Mouse (Mus musculus) spleen, adult 12 weeks (tissue): ENCODE measurements around the gene Gm4131.

Experiments used
- DNase-seq: peaks from one replicate; pipeline ENCODE4 v3.0.0; 2022; ENCODE audit warnings: low spot score

Gm4131 gene

GRCm38 (mm10) chr14:62550121-62550520 is 16.6 kb downstream of the Gm4131 start:
- DNase-seq: no peak

- no peak for DNase-seq
Measured at GRCm38 (mm10) chr14:62546746-62547145, 20.0 kb downstream of the Gm4131 start.

- DNase-seq: no peak
Measured at GRCm38 (mm10) chr14:62546296-62546695, 20.4 kb downstream of the Gm4131 start.

- no peak for DNase-seq
Measured at GRCm38 (mm10) chr14:62541751-62542150, 25.0 kb downstream of the Gm4131 start.

- DNase-seq: no peak
Measured at GRCm38 (mm10) chr14:62539834-62540233, 26.9 kb downstream of the Gm4131 start.

- no peak for DNase-seq
Measured at GRCm38 (mm10) chr14:62536988-62537387, 29.7 kb downstream of the Gm4131 start.

- DNase-seq: no peak
Measured at GRCm38 (mm10) chr14:62536127-62536526, 30.6 kb downstream of the Gm4131 start.

- no peak for DNase-seq
Measured at GRCm38 (mm10) chr14:62530951-62531350, 35.8 kb downstream of the Gm4131 start.

GRCm38 (mm10) chr14:62512845-62513244 is 53.9 kb downstream of the Gm4131 start:
- no peak for DNase-seq

- no peak for DNase-seq
Measured at GRCm38 (mm10) chr14:62509350-62509749, 57.4 kb downstream of the Gm4131 start.

- no peak for DNase-seq
Measured at GRCm38 (mm10) chr14:62506261-62506660, 60.5 kb downstream of the Gm4131 start.

- no peak for DNase-seq
Measured at GRCm38 (mm10) chr14:62497391-62497790, 69.3 kb downstream of the Gm4131 start.

GRCm38 (mm10) chr14:62496501-62496900 is 70.2 kb downstream of the Gm4131 start:
- no peak for DNase-seq

- DNase-seq: no peak
Measured at GRCm38 (mm10) chr14:62493456-62493855, 73.3 kb downstream of the Gm4131 start.

GRCm38 (mm10) chr14:62492196-62492850 is 74.4 kb downstream of the Gm4131 start:
- DNase-seq: no peak

GRCm38 (mm10) chr14:62488270-62488669 is 78.5 kb downstream of the Gm4131 start:
- no peak for DNase-seq

- DNase-seq: no peak
Measured at GRCm38 (mm10) chr14:62481381-62481780, 85.3 kb downstream of the Gm4131 start.

GRCm38 (mm10) chr14:62479395-62479794 is 87.3 kb downstream of the Gm4131 start:
- no peak for DNase-seq

GRCm38 (mm10) chr14:62474481-62474880 is 92.2 kb downstream of the Gm4131 start:
- no peak for DNase-seq

- no peak for DNase-seq
Measured at GRCm38 (mm10) chr14:62472061-62472460, 94.7 kb downstream of the Gm4131 start.

GRCm38 (mm10) chr14:62468753-62469125 is 98.0 kb downstream of the Gm4131 start:
- DNase-seq: no peak

- no peak for DNase-seq
Measured at GRCm38 (mm10) chr14:62468119-62468752, 98.5 kb downstream of the Gm4131 start.

- DNase-seq: no peak
Measured at GRCm38 (mm10) chr14:62464966-62465365, 101.8 kb downstream of the Gm4131 start.

GRCm38 (mm10) chr14:62459541-62459940 is 107.2 kb downstream of the Gm4131 start:
- no peak for DNase-seq
